Mouse (Mus musculus) myocyte (in vitro differentiated cells): ENCODE measurements around the gene Dnah10. TPM values are rescaled to one million over a fixed set of nuclear protein-coding genes. Genes with fewer than 3 reads are reported as not detected.

Experiments
- H3K27me3 ChIP-seq: one replicate; pipeline ENCODE4 v1.6.1; 2011; ENCODE audit not compliant: control insufficient read depth, insufficient read depth, insufficient read length
- H3K36me3 ChIP-seq: one replicate; pipeline ENCODE4 v1.6.1; 2011; ENCODE audit not compliant: control insufficient read depth, insufficient read depth
- H3K4me2 ChIP-seq: one replicate; pipeline ENCODE4 v1.6.1; 2011; ENCODE audit warnings: low read depth, control low read depth
- H3K4me3 ChIP-seq: one replicate; pipeline ENCODE4 v1.5.1; 2011; ENCODE audit warnings: mild to moderate bottlenecking, control low read depth, moderate library complexity
- H3K79me2 ChIP-seq: one replicate; pipeline ENCODE4 v1.6.1; 2011; ENCODE audit not compliant: control insufficient read depth, insufficient read depth
- H3ac ChIP-seq: one replicate; pipeline ENCODE4 v1.6.1; 2011; ENCODE audit not compliant: control insufficient read depth, insufficient read length
- CEBPB ChIP-seq: IDR thresholded peaks from 2 replicates; pipeline ENCODE4 v1.6.1; 2011; ENCODE audit warnings: mild to moderate bottlenecking, moderate library complexity; ENCODE audit not compliant: poor library complexity, insufficient read depth, severe bottlenecking
- E2F4 ChIP-seq: IDR thresholded peaks from one replicate; pipeline ENCODE4 v1.6.1; 2011; ENCODE audit warnings: mild to moderate bottlenecking, control low read depth, moderate library complexity; ENCODE audit not compliant: insufficient read depth
- MAX ChIP-seq: IDR thresholded peaks from one replicate; pipeline ENCODE4 v1.6.1; 2011; ENCODE audit warnings: low read depth, mild to moderate bottlenecking, control low read depth
- MYOD1 ChIP-seq, 3 experiments: IDR thresholded peaks; one replicate each; pipeline ENCODE4 v1.6.1; 2011; ENCODE audit warnings: control low read depth in 2 of 3, low read depth in 2 of 3, mild to moderate bottlenecking in 2 of 3, moderate library complexity in 1 of 3; ENCODE audit not compliant: insufficient read length in 2 of 3, control insufficient read depth in 1 of 3
- MYOG ChIP-seq, 3 experiments: IDR thresholded peaks; one replicate each; pipeline ENCODE4 v1.6.1; 2011; ENCODE audit warnings: control low read depth in 2 of 3, low read depth in 2 of 3, mild to moderate bottlenecking in 2 of 3; ENCODE audit not compliant: insufficient read length in 2 of 3, control insufficient read depth in 1 of 3, insufficient read depth in 1 of 3
- POLR2A ChIP-seq: IDR thresholded peaks from one replicate; pipeline ENCODE4 v1.6.1; 2011; ENCODE audit warnings: low read depth, mild to moderate bottlenecking, control low read depth, moderate library complexity; ENCODE audit not compliant: insufficient read length
- POLR2AphosphoS2 ChIP-seq: IDR thresholded peaks from one replicate; pipeline ENCODE4 v1.6.1; 2011; ENCODE audit warnings: low read depth, control low read depth; ENCODE audit not compliant: insufficient read length
- REST ChIP-seq: IDR thresholded peaks from one replicate; pipeline ENCODE4 v1.6.1; 2011; ENCODE audit warnings: mild to moderate bottlenecking, control low read depth, moderate library complexity; ENCODE audit not compliant: insufficient read depth, insufficient read length
- SRF ChIP-seq: IDR thresholded peaks from one replicate; pipeline ENCODE4 v1.6.1; 2011; ENCODE audit warnings: low read depth; ENCODE audit not compliant: control insufficient read depth, insufficient read length
- TCF12 ChIP-seq: IDR thresholded peaks from one replicate; pipeline ENCODE4 v1.6.1; 2011; ENCODE audit warnings: mild to moderate bottlenecking, control low read depth; ENCODE audit not compliant: poor library complexity, insufficient read depth, severe bottlenecking
- TCF3 ChIP-seq: IDR thresholded peaks from one replicate; pipeline ENCODE4 v1.6.1; 2011; ENCODE audit warnings: low read depth, control low read depth; ENCODE audit not compliant: insufficient read length
- USF1 ChIP-seq: IDR thresholded peaks from one replicate; pipeline ENCODE4 v1.6.1; 2011; ENCODE audit warnings: low read depth, mild to moderate bottlenecking, control low read depth, moderate library complexity
- polyA plus RNA-seq: library from polyadenylated mRNA; unstranded; fragments of >200 nt; fragmentation: generic; extraction: Trizol; gene quantifications from one replicate; pipeline ENCODE4 v1.2.1, GENCODE M21; 2012; ENCODE audit warnings: missing spikeins

The Dnah10 gene
- polyA plus RNA-seq, 1 experiment = 0.08 TPM

GRCm38 (mm10) chr5:124809708-124810366 is 85.0 kb downstream of the Dnah10 start:
- Histone ChIP-seq H3K79me2 (no peaks in the 10 kb centered on the region), H3K4me2 (no peak overlapping the region), H3K36me3 (no peaks in the 10 kb centered on the region), H3ac (no peak overlapping the region), H3K27me3 (peaks cover 12% of the 10 kb centered on the region), H3K4me3 (no peak overlapping the region)
- TF ChIP-seq CEBPB = 0 out of 2 replicates have a peak, but pooled peaks have one; percentile 24
- no peak for TF ChIP-seq REST
- TF ChIP-seq TCF3 = no peak

GRCm38 (mm10) chr5:124812466-124812865 is 87.6 kb downstream of the Dnah10 start:
- H3K4me2 ChIP-seq = no peak overlapping the region
- H3ac ChIP-seq = no peak overlapping the region
- TF ChIP-seq MYOG (IDR thresholded peaks at IDR 0.05; ENCODE audit: control insufficient read depth in 1 of 3, insufficient read depth in 1 of 3, insufficient read length in 2 of 3, low read depth in 2 of 3) (no peak), SRF (no peak), USF1 (no peak), E2F4 (no peak), MAX (no peak)
- no peaks in the 10 kb centered on the region for H3K79me2 ChIP-seq
- peaks cover 2% of the 10 kb centered on the region for H3K27me3 ChIP-seq
- no peak overlapping the region for H3K4me3 ChIP-seq
- no peaks in the 10 kb centered on the region for H3K36me3 ChIP-seq

DNA sequence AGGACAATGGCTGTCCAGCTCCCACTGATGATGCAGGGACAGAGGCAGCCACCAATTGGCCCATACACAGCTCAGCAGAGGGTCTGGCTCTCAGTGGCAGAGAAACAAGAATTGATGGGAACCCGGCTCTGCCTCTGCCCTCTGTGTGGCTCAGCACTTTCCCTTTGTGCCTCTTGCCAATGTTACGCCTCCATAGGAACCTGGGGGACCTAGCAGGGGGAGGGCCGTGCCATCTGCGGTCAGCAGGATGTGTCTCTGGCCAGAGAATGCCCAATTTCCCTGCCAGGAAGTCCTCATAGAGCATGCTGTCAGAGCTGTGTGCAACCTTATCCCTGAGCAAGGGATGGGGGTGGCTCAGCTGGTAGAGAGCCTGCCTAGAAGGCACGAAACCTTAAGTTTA is 89.9 kb downstream of the Dnah10 start:
- H3K27me3 ChIP-seq = peaks cover 6% of the 10 kb centered on the region
- no peaks in the 10 kb centered on the region for H3K36me3 ChIP-seq
- H3K4me3 ChIP-seq = no peak overlapping the region
- H3ac ChIP-seq = no peak overlapping the region
- peak overlapping the region; percentile 38 for H3K4me2 ChIP-seq
- TF ChIP-seq MAX (no peak), E2F4 (no peak), POLR2A (no peak), POLR2AphosphoS2 (no peak), MYOD1 (IDR thresholded peaks at IDR 0.05; ENCODE audit: control insufficient read depth in 1 of 3, insufficient read length in 2 of 3, low read depth in 2 of 3) (no peak), TCF3 (no peak), MYOG (IDR thresholded peaks at IDR 0.05; ENCODE audit: control insufficient read depth in 1 of 3, insufficient read depth in 1 of 3, insufficient read length in 2 of 3, low read depth in 2 of 3) (no peak), SRF (no peak), REST (no peak), TCF12 (no peak)
- no peaks in the 10 kb centered on the region for H3K79me2 ChIP-seq

- Histone ChIP-seq H3K4me2 (no peak overlapping the region), H3K36me3 (no peaks in the 10 kb centered on the region), H3K79me2 (no peaks in the 10 kb centered on the region), H3K4me3 (no peak overlapping the region), H3K27me3 (peaks cover 6% of the 10 kb centered on the region), H3ac (no peak overlapping the region)
- TF ChIP-seq MAX = no peak
- TF ChIP-seq TCF12 = no peak
- TF ChIP-seq MYOD1 (IDR thresholded peaks at IDR 0.05; ENCODE audit: control insufficient read depth in 1 of 3, insufficient read length in 2 of 3, low read depth in 2 of 3) = no peak
- TF ChIP-seq TCF3 = no peak
- no peak for TF ChIP-seq REST
- TF ChIP-seq MYOG (IDR thresholded peaks at IDR 0.05; ENCODE audit: control insufficient read depth in 1 of 3, insufficient read depth in 1 of 3, insufficient read length in 2 of 3, low read depth in 2 of 3) = no peak
- no peak for TF ChIP-seq SRF
- TF ChIP-seq CEBPB = no peak
- TF ChIP-seq USF1 = no peak
- TF ChIP-seq E2F4 = no peak
- no peak for TF ChIP-seq POLR2A
- no peak for TF ChIP-seq POLR2AphosphoS2
Observed at GRCm38 (mm10) chr5:124817050-124817449, 92.2 kb downstream of the Dnah10 start.

DNA sequence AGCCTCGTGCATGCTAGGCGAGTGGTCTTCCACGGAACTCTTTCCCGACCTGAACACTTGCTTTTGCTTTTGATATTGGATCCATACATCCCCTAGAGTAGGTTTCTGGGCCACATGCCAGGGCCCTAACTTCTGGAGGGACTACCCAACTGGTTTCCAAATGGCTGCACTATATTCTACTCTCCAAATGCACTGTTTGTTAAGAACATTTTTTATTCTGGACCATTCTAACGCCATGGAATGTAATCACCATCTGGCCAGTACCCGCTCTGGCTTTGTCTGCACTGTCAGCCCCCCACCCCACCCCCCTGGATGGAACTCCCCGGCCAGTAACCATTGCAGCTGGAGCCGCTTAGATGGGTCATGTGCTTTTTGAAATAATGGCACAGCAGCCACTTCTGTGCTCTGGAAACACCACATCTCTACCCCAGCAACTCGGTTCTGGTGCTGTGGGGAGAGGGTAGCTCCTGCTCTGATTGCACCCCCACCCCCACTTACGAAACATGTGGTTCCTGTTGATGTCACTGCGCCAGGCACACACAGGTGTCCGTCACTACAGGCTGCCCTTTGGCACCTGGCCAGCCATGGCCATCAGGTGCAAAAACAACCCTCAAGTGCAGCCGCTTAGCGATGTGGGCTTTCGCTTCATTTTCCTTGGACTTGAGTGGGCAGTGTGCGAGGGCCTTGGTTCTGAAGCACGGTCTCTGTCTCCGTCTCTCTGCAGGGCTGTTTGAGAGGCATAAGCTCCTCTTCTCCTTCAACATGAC is 97.4 kb downstream of the Dnah10 start:
- TF ChIP-seq POLR2AphosphoS2 = no peak
- TF ChIP-seq POLR2A = no peak
- no peak for TF ChIP-seq REST
- TF ChIP-seq MYOG (IDR thresholded peaks at IDR 0.05; ENCODE audit: control insufficient read depth in 1 of 3, insufficient read depth in 1 of 3, insufficient read length in 2 of 3, low read depth in 2 of 3) = no peak
- no peak for TF ChIP-seq E2F4
- no peak for TF ChIP-seq CEBPB
- no peak for TF ChIP-seq MAX
- no peak for TF ChIP-seq TCF12
- no peak for TF ChIP-seq USF1
- no peak for TF ChIP-seq MYOD1 (IDR thresholded peaks at IDR 0.05; ENCODE audit: control insufficient read depth in 1 of 3, insufficient read length in 2 of 3, low read depth in 2 of 3)
- no peak for TF ChIP-seq SRF
- TF ChIP-seq TCF3 = no peak
- Histone ChIP-seq H3K4me3 (no peak overlapping the region), H3K4me2 (no peak overlapping the region), H3K36me3 (no peaks in the 10 kb centered on the region), H3K27me3 (peaks cover 28% of the 10 kb centered on the region), H3K79me2 (no peaks in the 10 kb centered on the region), H3ac (no peak overlapping the region)
